Mouse (Mus musculus) liver, postnatal 0 days (tissue): Measurements from ENCODE around the gene Rbms3.

Experiments
- CTCF ChIP-seq: sonication (generic); IDR thresholded peaks from 2 replicates; pipeline ENCODE4 v1.5.1; 2016; ENCODE audit warnings: antibody characterized with exemption, low read depth
- EP300 ChIP-seq: IDR thresholded peaks from 2 replicates; pipeline ENCODE4 v1.6.1; 2016; ENCODE audit warnings: antibody characterized with exemption, low read depth, mild to moderate bottlenecking

DNA sequence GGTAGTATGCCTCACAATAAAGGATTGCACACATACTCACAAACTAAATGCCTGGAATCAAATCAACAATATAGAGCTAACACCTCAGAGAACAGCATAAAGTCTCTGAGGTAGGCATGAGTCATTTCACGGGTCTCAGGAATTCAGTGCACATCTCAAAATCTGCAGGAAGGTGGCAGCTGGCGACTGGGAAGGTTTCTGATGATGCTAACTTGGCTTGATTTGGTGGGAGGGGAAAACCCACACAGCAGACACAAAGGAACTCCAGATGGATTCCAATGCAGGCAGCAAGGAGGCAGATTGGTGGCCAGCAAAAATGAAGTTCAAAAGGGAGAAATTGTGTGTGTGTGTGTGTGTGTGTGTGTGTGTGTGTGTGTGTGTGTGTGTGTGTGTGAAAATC, 193.9 kb downstream of the Rbms3 start:
- no peak for TF ChIP-seq CTCF
- TF ChIP-seq EP300, result no peak
